Comparison of ENCODE assay signal across 8 mouse cellular contexts in the genomic region with DNA sequence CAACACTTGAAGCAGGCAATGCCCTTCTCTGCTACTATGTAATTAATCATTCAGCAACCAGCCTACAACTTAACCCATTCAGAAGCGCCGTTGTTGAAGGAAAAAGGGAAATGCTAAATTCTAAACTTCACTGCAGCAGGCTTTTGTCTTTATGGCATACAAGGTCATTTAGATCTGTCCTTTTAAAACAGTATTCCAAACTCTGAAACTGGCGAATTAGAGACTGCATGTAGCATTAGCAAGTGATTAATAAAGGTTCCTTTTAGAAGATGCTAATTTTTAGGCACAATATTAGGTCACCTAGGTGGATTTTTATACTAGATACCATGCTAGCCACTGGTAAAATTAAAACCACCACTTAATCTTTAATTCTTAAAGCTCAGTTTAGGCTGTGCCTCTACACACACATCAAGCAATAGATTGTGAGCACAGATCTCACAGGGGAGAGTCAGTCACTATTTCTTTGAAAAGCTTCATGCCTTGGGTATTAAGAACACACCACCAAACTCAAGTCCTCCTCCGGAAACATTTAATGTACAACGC. TPM values are rescaled to one million over a fixed set of nuclear protein-coding genes. Genes with fewer than 3 reads are reported as not detected.
A peak's percentile ranks its signal among the peaks of the same experiment; 100 is the strongest.
DNase-seq lines count a peak whose midpoint lies in the region; ATAC-seq lines count a peak whose summit lies in the region.

No protein-coding gene starts in this region.

- peak overlapping the region; percentile 100 for H3K9ac ChIP-seq in hindbrain, embryonic 11.5 days (ENCODE audit: low read depth, low read length)
- H3K9ac ChIP-seq in midbrain, embryonic 13.5 days (replicated peaks) = peak overlapping the region; percentile 100

- H3K27ac ChIP-seq in hindbrain, embryonic 11.5 days (ENCODE audit: low read depth, low read length) = peak overlapping the region; percentile 99
- H3K27ac ChIP-seq in midbrain, embryonic 13.5 days = peak overlapping the region; percentile 100

- ATAC-seq in hindbrain, embryonic 11.5 days (ENCODE audit: low FRiP score) = no peak
- no peak for ATAC-seq in midbrain, embryonic 13.5 days

- H3K4me3 ChIP-seq in hindbrain, embryonic 11.5 days (ENCODE audit: low read depth, low read length) = peak overlapping the region; percentile 90
- H3K4me3 ChIP-seq in midbrain, embryonic 13.5 days (replicated peaks) = peak overlapping the region; percentile 91

- no peaks in the 10 kb centered on the region for H3K9me3 ChIP-seq in hindbrain, embryonic 11.5 days (ENCODE audit: control insufficient read depth, low read length)
- H3K9me3 ChIP-seq in midbrain, embryonic 13.5 days = no peaks in the 10 kb centered on the region

- no peaks in the 10 kb centered on the region; the same call in 1 of the 2 replicates for H3K4me1 ChIP-seq in hindbrain, embryonic 11.5 days (replicated peaks; ENCODE audit: control insufficient read depth, insufficient read depth, low read length)
- H3K4me1 ChIP-seq in midbrain, embryonic 13.5 days (replicated peaks) = peaks cover 46% of the 10 kb centered on the region

- DNase-seq in kidney, adult 9 months = peak; percentile 17
- no peak for DNase-seq in kidney, adult 11 months
- DNase-seq in MN1 (ENCODE audit: low spot score) = peak; percentile 13
- DNase-seq in hindbrain, embryonic 11.5 days (ENCODE audit: low spot score) = peak; percentile 35
- DNase-seq in layer of hippocampus, adult 9-11 months = no peak
- no peak for DNase-seq in thymus, postnatal 25 days
- DNase-seq in kidney, postnatal 36 days = no peak

- H3K36me3 ChIP-seq in hindbrain, embryonic 11.5 days (ENCODE audit: control insufficient read depth, insufficient read depth, low read length) = peaks cover 4% of the 10 kb centered on the region; the same call in 1 of the 2 replicates
- peaks cover 17% of the 10 kb centered on the region for H3K36me3 ChIP-seq in midbrain, embryonic 13.5 days

- no peaks in the 10 kb centered on the region for H3K27me3 ChIP-seq in hindbrain, embryonic 11.5 days (ENCODE audit: control insufficient read depth, insufficient read depth, low read length)
- no peaks in the 10 kb centered on the region for H3K27me3 ChIP-seq in midbrain, embryonic 13.5 days

- WGBS in hindbrain, embryonic 11.5 days = 21% methylated on average over 5 of the region's 5 CpGs
- 11% methylated on average over 5 of the region's 5 CpGs for WGBS in midbrain, embryonic 13.5 days

- H3K4me2 ChIP-seq in hindbrain, embryonic 11.5 days (replicated peaks; ENCODE audit: low read depth, low read length) = peak overlapping the region; percentile 53
- H3K4me2 ChIP-seq in midbrain, embryonic 13.5 days (replicated peaks) = peak overlapping the region; percentile 60

RNA-seq across cellular contexts. Expression of a gene that starts 2.7 kb away (rescaled TPM):
- 57.9 and 61.3 TPM in 2 replicates for polyA plus RNA-seq in hindbrain, embryonic 11.5 days (2014; fragmentation: Nextera tagmentation; extraction: Ambion mirVana)
- 74.6 and 83.4 TPM in 2 replicates for polyA plus RNA-seq in midbrain, embryonic 13.5 days (2015; fragmentation: Nextera tagmentation; extraction: Ambion mirVana)

Comparison
In these comparisons a context has a peak if more than half of its experiments do, and no peak if none do; other contexts are left out.
1. DNase-seq: peak in kidney, adult 9 months (single experiment), MN1 (single experiment) and hindbrain, embryonic 11.5 days (single experiment); none in kidney, adult 11 months (single experiment), layer of hippocampus, adult 9-11 months (single experiment), thymus, postnatal 25 days (single experiment) and kidney, postnatal 36 days (0 of 2).